Mouse (Mus musculus): ENCODE results near the gene Itgb3. TPM values are rescaled to one million over a fixed set of nuclear protein-coding genes. Genes with fewer than 3 reads are reported as not detected.
A peak's percentile ranks its signal among the peaks of the same experiment; 100 is the strongest.

The Itgb3 gene
- polyA plus RNA-seq, 1 experiment from 2014 or later = 16.0 TPM

DNA sequence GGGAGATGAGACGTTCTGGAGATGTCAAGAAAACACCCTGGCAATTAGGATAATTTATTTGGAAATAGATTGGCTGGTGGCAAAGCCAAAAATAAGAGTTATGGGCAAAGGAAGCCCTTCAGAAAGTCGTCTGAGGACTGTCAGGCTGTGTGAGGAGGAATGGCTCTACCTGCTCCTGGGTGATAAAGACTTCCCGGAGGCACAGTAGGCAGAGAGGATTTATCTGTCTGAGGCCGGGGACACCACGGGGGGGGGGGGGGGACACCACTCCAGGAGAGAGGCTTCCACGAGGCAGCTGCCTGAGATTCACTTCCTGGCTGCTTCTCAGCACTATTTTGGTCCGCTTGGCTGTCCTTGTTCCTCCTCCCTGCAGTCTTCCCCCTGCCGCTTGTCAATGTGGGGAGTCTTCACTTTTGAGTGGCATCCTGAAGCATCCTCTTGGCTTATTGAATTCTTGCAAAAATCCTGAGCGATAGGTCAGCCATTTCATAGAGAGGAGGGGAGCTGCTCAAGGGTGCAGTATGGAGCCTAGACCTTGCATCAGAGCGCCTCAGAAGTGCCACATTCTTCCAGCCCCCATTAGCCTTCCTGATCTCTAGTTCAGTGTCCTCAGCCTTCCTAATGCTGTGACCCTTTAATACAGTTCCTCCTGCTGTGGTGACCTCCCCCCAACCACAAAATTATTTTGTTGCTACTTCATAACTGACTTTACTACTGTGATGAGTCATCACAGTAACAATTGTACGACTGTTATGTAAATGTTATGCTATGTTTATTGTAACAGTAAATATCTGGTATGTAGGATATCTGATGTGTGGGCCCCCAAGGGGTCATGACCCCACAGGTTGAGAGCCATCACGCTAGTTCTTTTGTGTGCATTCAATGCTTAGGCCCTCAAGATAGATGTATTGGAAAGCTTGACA is 14.5 kb downstream of the Itgb3 start:
- H3K9ac ChIP-seq (replicated peaks) = no peak overlapping the region
- peak; percentile 28; the same call in 1 of the 2 replicates for TF ChIP-seq EP300 (IDR thresholded peaks at IDR 0.05; ENCODE audit: low read depth)
- no peak for TF ChIP-seq CTCF (IDR thresholded peaks at IDR 0.05; ENCODE audit: low read depth)
- no peak for DNase-seq
- H3K4me3 ChIP-seq (ENCODE audit: low read depth, low read length) = no peak overlapping the region
- peak; percentile 28; the same call in 1 of the 2 replicates for ATAC-seq
- H3K4me1 ChIP-seq (ENCODE audit: insufficient read depth) = peaks cover 14% of the 10 kb centered on the region; the same call in 1 of the 2 replicates
- H3K27ac ChIP-seq (ENCODE audit: low read depth) = no peak overlapping the region
- H3K36me3 ChIP-seq (replicated peaks; ENCODE audit: insufficient read depth, low read length) = no peaks in the 10 kb centered on the region
- WGBS (ENCODE audit: insufficient replicate concordance) = 40% methylated on average over 9 of the region's 12 CpGs
- no peaks in the 10 kb centered on the region for H3K27me3 ChIP-seq (ENCODE audit: insufficient read depth, low read length)
- no peaks in the 10 kb centered on the region for H3K9me3 ChIP-seq (ENCODE audit: low read length)
- no peak overlapping the region for H3K4me2 ChIP-seq (ENCODE audit: low read depth, low read length)

DNA sequence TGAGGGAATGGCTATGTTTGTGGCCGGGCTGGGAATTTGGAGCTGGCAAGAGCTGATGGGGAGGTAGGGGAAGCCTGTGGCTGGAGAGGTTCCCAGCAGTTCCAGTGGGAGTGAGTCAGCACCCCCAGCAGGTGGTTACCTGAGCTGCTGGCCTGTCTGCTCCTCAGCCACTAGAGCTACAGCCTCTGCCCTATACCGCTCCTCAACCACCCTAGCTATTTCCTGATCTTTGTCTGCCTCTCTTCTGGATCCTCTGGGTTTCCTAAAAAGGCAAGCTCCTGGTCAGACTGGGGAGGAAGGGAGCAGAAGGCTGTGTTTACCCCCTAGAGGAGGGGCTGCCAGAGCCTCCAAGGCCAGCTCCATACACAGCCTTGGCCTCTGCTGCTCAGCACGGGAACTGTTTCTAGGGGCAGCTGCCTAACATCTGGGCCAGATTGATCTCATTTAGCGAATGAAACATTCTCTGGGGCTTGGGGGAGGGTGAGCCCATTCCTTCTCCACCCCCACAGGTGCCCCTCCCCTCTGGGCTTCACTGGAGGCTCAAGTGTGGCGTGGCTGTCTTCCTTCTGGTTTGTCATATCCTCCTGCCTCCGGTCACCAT is 17.1 kb downstream of the Itgb3 start:
- Histone ChIP-seq H3K27ac (ENCODE audit: low read depth) (peak overlapping the region; percentile 18; the same call in 1 of the 2 replicates), H3K9me3 (ENCODE audit: low read length) (no peaks in the 10 kb centered on the region), H3K4me2 (ENCODE audit: low read depth, low read length) (no peak overlapping the region), H3K4me3 (ENCODE audit: low read depth, low read length) (no peak overlapping the region), H3K9ac (replicated peaks) (no peak overlapping the region), H3K27me3 (ENCODE audit: insufficient read depth, low read length) (no peaks in the 10 kb centered on the region), H3K4me1 (ENCODE audit: insufficient read depth) (peaks cover 7% of the 10 kb centered on the region; the same call in 1 of the 2 replicates), H3K36me3 (replicated peaks; ENCODE audit: insufficient read depth, low read length) (no peaks in the 10 kb centered on the region)
- no peak for TF ChIP-seq CTCF (IDR thresholded peaks at IDR 0.05; ENCODE audit: low read depth)
- no peak for TF ChIP-seq EP300 (IDR thresholded peaks at IDR 0.05; ENCODE audit: low read depth)
- 41% methylated on average over 6 of the region's 6 CpGs for WGBS (ENCODE audit: insufficient replicate concordance)
- no peak for DNase-seq
- ATAC-seq = peak; percentile 18; the same call in 1 of the 2 replicates

DNA sequence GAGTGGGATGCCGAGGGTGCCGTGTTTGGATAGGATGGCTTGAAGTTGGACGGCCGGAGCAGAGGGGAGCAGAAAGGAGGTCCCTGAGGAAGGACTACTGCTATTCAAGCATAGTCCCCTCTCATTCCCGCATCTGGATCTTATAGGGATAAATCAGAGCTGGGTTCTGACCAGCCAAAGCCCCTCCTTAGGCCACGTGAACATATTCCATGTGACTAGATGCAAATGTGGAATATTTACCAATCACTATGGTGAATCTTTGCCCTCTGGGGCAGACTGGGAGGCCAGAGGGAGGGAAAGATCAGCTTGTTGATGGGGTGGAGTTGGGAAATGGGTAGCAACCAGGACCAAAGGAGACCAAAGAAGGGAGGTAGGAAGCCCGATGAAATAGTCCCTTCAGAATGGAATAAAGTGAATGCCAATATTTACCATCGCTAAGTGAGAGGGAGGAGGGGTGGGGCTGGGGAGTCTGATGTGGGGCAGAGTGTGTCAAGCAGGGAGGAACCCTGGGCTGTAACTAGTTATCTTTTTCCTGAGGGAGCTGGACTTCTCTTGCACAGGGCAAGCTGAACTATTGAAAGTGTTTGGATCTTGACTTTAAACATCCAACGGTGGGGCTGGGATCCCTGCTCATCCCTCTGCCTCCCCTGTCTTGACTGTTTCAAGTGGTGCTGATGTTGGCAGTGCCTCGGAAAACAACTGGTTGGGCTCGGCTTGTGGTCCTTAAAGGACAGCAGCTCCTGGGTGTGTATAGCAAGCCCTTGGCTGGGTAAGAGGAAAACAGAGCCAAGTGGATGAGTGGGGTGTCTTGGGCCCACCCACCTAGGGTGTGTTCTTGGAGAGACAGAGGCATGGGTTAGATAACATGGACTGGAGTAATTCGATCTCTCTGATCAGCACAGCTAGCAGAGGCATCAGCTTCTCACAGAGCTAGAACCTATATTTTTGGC is 17.9 kb downstream of the Itgb3 start:
- DNase-seq (peak; percentile 23), ATAC-seq (peak; percentile 43; the same call in 1 of the 2 replicates)

DNA sequence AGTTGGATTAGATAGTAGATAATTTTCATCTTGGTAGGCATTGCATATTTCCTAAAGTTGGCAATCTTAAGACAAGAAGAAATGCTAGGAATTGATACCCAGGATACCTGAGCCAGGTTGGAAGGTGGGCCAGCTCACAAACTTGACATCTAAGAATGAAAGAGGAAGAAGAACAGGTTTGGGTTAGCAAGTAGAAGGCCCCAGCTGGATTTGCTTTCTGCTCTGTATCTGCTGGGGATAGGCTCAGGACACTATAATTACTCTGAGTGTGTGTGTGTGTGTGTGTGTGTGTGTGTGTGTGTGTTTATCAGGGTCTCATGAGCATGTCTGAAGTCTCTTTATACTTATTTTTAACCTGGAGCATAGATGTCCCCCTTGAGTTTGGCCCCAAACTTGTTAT is 18.8 kb downstream of the Itgb3 start:
- Histone ChIP-seq H3K27me3 (ENCODE audit: insufficient read depth, low read length) (no peaks in the 10 kb centered on the region), H3K4me3 (ENCODE audit: low read depth, low read length) (no peak overlapping the region), H3K36me3 (replicated peaks; ENCODE audit: insufficient read depth, low read length) (no peaks in the 10 kb centered on the region), H3K27ac (ENCODE audit: low read depth) (no peak overlapping the region), H3K4me1 (ENCODE audit: insufficient read depth) (peaks cover 7% of the 10 kb centered on the region; the same call in 1 of the 2 replicates), H3K9ac (replicated peaks) (no peak overlapping the region), H3K4me2 (ENCODE audit: low read depth, low read length) (no peak overlapping the region), H3K9me3 (ENCODE audit: low read length) (no peaks in the 10 kb centered on the region)
- TF ChIP-seq EP300 (IDR thresholded peaks at IDR 0.05; ENCODE audit: low read depth) = no peak
- TF ChIP-seq CTCF (IDR thresholded peaks at IDR 0.05; ENCODE audit: low read depth) = no peak
- no peak for ATAC-seq
- DNase-seq = no peak

More for the DNA sequence above, 17.9 kb downstream of the Itgb3 start:
- TF ChIP-seq EP300 (IDR thresholded peaks at IDR 0.05; ENCODE audit: low read depth) (no peak), CTCF (IDR thresholded peaks at IDR 0.05; ENCODE audit: low read depth) (no peak)
- no peak overlapping the region for H3K9ac ChIP-seq (replicated peaks)
- WGBS (ENCODE audit: insufficient replicate concordance) = 48% methylated on average over 12 of the region's 12 CpGs
- H3K4me1 ChIP-seq (ENCODE audit: insufficient read depth) = peaks cover 7% of the 10 kb centered on the region; the same call in 1 of the 2 replicates
- no peaks in the 10 kb centered on the region for H3K36me3 ChIP-seq (replicated peaks; ENCODE audit: insufficient read depth, low read length)
- no peaks in the 10 kb centered on the region for H3K9me3 ChIP-seq (ENCODE audit: low read length)
- H3K4me2 ChIP-seq (ENCODE audit: low read depth, low read length) = no peak overlapping the region
- no peaks in the 10 kb centered on the region for H3K27me3 ChIP-seq (ENCODE audit: insufficient read depth, low read length)
- no peak overlapping the region for H3K4me3 ChIP-seq (ENCODE audit: low read depth, low read length)
- no peak overlapping the region for H3K27ac ChIP-seq (ENCODE audit: low read depth)

DNA sequence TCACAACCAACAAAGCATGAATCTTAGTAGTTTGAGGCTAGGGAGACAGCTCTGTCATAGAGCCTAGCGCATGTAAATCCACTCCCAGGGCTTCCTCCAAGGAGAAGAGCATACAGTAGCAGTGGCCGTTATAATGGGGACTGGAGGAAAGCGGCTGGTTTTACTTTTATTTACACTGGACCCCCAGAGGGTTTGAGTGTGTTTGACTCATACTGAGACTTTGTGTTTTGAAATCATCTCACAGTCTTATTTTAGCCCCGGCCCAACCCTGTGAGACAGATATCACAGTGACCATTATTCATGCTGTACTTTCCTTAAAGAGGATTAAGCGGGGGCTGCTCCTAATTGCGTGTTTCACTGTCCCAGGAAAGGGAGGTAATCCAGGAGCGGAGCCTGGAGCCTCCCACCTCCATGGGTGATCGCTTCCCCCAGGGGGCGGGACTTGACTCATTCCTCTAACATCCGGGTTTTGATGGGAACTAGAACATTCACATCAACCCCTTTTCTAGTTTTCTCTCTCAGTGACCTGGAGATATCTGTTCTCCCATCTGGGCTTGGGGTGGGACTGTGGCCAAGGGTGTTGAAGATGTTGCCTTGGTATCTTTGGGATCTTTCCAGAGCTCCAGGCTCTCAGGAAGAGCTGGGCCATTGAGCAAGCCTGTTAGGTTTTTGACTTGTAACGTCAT is 20.0 kb downstream of the Itgb3 start:
- H3K9ac ChIP-seq (replicated peaks) = no peak overlapping the region
- ATAC-seq (no peak), DNase-seq (no peak)
- no peaks in the 10 kb centered on the region for H3K27me3 ChIP-seq (ENCODE audit: insufficient read depth, low read length)
- peaks cover 7% of the 10 kb centered on the region; the same call in 1 of the 2 replicates for H3K4me1 ChIP-seq (ENCODE audit: insufficient read depth)
- H3K4me3 ChIP-seq (ENCODE audit: low read depth, low read length) = no peak overlapping the region
- no peaks in the 10 kb centered on the region for H3K9me3 ChIP-seq (ENCODE audit: low read length)
- no peak overlapping the region for H3K27ac ChIP-seq (ENCODE audit: low read depth)
- no peaks in the 10 kb centered on the region for H3K36me3 ChIP-seq (replicated peaks; ENCODE audit: insufficient read depth, low read length)
- no peak for TF ChIP-seq EP300 (IDR thresholded peaks at IDR 0.05; ENCODE audit: low read depth)
- no peak for TF ChIP-seq CTCF (IDR thresholded peaks at IDR 0.05; ENCODE audit: low read depth)
- 72% methylated on average over 11 of the region's 11 CpGs for WGBS (ENCODE audit: insufficient replicate concordance)
- H3K4me2 ChIP-seq (ENCODE audit: low read depth, low read length) = no peak overlapping the region

All from liver, postnatal 0 days (tissue).